Mouse (Mus musculus): ENCODE results near the gene Rap1gap.

- TF ChIP-seq CTCF (IDR thresholded peaks at IDR 0.05; ENCODE audit: low read depth) (no peak), EP300 (IDR thresholded peaks at IDR 0.05; ENCODE audit: low read depth) (no peak)
Observed at GRCm38 (mm10) chr4:137657674-137658073, 6.9 kb upstream of the Rap1gap start.

Measured in liver, embryonic 14.5 days (tissue).